Mouse (Mus musculus) hindbrain, embryonic 11.5 days (tissue): ENCODE results near the gene Klhdc3. TPM values are rescaled to one million over a fixed set of nuclear protein-coding genes. Genes with fewer than 3 reads are reported as not detected.

Source experiments
- ATAC-seq: fragments of 200-750 bp; cut with Nextera tagmentation; 2 replicates; pipeline ENCODE4 v1.8.0; 2017; ENCODE audit warnings: mild to moderate bottlenecking, moderate TSS enrichment, moderate library complexity; ENCODE audit not compliant: low FRiP score
- DNase-seq: peaks from one replicate; pipeline ENCODE4 v3.0.0-alpha.2; 2015; ENCODE audit warnings: low spot score
- H3K27ac ChIP-seq: fragments of 300-500 bp; sonication (generic); 2 replicates; pipeline ENCODE4 v1.5.1; 2014; ENCODE audit warnings: mild to moderate bottlenecking, low read depth, low read length
- H3K27me3 ChIP-seq: fragments of 300-500 bp; sonication (generic); 2 replicates; pipeline ENCODE4 v1.6.1; 2014; ENCODE audit warnings: mild to moderate bottlenecking, low read length, moderate library complexity, mixed read lengths; ENCODE audit not compliant: control insufficient read depth, insufficient read depth
- H3K36me3 ChIP-seq: fragments of 300-500 bp; sonication (generic); 2 replicates; pipeline ENCODE4 v1.6.1; 2014; ENCODE audit warnings: mild to moderate bottlenecking, low read length, moderate library complexity, mixed read lengths; ENCODE audit not compliant: control insufficient read depth, insufficient read depth
- H3K4me1 ChIP-seq: fragments of 300-500 bp; sonication (generic); replicated peaks from 2 replicates; pipeline ENCODE4 v1.6.1; 2014; ENCODE audit warnings: low read length, mixed read lengths; ENCODE audit not compliant: control insufficient read depth, insufficient read depth
- H3K4me2 ChIP-seq: fragments of 300-500 bp; sonication (generic); replicated peaks from 2 replicates; pipeline ENCODE4 v1.6.1; 2014; ENCODE audit warnings: mild to moderate bottlenecking, low read depth, low read length
- H3K4me3 ChIP-seq: fragments of 300-500 bp; sonication (generic); 2 replicates; pipeline ENCODE4 v1.5.1; 2014; ENCODE audit warnings: low read depth, low read length
- H3K9ac ChIP-seq: fragments of 300-500 bp; sonication (generic); 2 replicates; pipeline ENCODE4 v1.6.1; 2014; ENCODE audit warnings: low read depth, low read length
- H3K9me3 ChIP-seq: fragments of 300-500 bp; sonication (generic); 2 replicates; pipeline ENCODE4 v1.6.1; 2016; ENCODE audit warnings: low read length; ENCODE audit not compliant: control insufficient read depth
- WGBS: fragments of 180-500 bp; shearing (Covaris S2); extraction: QIAGEN DNeasy Blood & Tissue Kit; methylation state at CpG from one replicate; pipeline ENCODE4 v1.1.7; 2014; 5-methylcytosine and 5-hydroxymethylcytosine counted together
- polyA plus RNA-seq: library from polyadenylated mRNA; unstranded; fragments of >200 nt; fragmentation: Nextera tagmentation; extraction: Ambion mirVana; gene quantifications from 2 replicates; pipeline ENCODE4 v1.2.1, GENCODE M21; 2014

Gene Klhdc3
- polyA plus RNA-seq, result 101 and 122 TPM in 2 replicates

DNA sequence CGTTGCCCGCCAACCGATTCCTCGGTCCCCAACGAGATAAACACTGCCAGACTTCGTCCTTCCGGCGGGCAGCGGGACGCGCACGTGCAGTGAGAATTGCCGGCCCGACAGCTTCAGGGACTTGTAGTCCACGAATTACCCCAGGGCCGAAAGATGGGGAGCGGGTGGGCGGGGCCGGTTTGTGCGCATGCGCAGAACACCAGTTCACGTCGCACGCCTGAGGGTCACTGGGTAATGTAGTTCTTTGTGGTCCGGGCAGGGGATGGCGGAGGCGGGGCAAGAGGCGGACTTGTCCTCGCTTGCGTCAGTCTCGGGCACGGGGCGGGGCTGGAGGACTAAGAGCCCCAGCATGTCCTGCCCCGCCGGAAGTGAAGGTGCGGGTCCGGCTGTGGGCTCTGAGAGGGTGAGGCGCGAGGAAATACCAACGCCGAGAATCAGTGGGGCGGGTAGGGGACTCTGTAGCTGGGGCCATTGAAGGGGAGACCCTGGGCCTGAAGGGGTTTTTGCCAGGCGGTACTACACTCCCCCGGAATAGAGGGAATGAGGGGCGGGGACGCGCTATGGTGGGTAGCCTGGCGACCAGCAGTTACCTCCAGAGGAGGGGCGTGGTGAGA lies at the start of gene Klhdc3:
Gene Klhdc3, minus strand, starts transcription at position 155 of the 614 bp plus-strand sequence.
- ATAC-seq (peak; percentile 98), DNase-seq (peak; percentile 99)
- H3K4me1 ChIP-seq, result peaks cover 9% of the 10 kb centered on the region; the same call in 1 of the 2 replicates
- no peaks in the 10 kb centered on the region for H3K27me3 ChIP-seq
- H3K4me2 ChIP-seq, result peak within 1 kb of the TSS; percentile 88
- no peaks in the 10 kb centered on the region for H3K9me3 ChIP-seq
- 1% methylated on average over 46 of the region's 49 CpGs for WGBS
- H3K9ac ChIP-seq, result peak within 1 kb of the TSS; percentile 67
- peak within 1 kb of the TSS; percentile 89 for H3K4me3 ChIP-seq
- H3K36me3 ChIP-seq, result peaks cover 17% of the 10 kb centered on the region
- H3K27ac ChIP-seq, result peak within 1 kb of the TSS; percentile 86

GRCm38 (mm10) chr17:46728904-46729318 lies 48.2 kb upstream of the Klhdc3 start, which contains the start of gene Gnmt:
Gene Gnmt, minus strand, starts transcription at chr17:46729168.
- H3K4me3 ChIP-seq, result no peak within 1 kb of the TSS
- H3K27me3 ChIP-seq, result peaks cover 9% of the 10 kb centered on the region
- no peak within 1 kb of the TSS for H3K27ac ChIP-seq
- H3K9me3 ChIP-seq, result no peaks in the 10 kb centered on the region
- no peak within 1 kb of the TSS for H3K9ac ChIP-seq
- ATAC-seq (no peak), DNase-seq (no peak)
- H3K4me2 ChIP-seq, result no peak within 1 kb of the TSS
- no peaks in the 10 kb centered on the region for H3K36me3 ChIP-seq
- no peaks in the 10 kb centered on the region for H3K4me1 ChIP-seq
- WGBS, result 20% methylated on average over 24 of the region's 24 CpGs

- DNase-seq (no peak), ATAC-seq (no peak)
- H3K36me3 ChIP-seq, result no peaks in the 10 kb centered on the region
- H3K27me3 ChIP-seq, result peaks cover 9% of the 10 kb centered on the region
- WGBS, result 47% methylated on average over 11 of the region's 11 CpGs
- no peak overlapping the region for H3K4me3 ChIP-seq
- no peak overlapping the region for H3K4me2 ChIP-seq
- no peaks in the 10 kb centered on the region for H3K9me3 ChIP-seq
- no peak overlapping the region for H3K27ac ChIP-seq
- no peak overlapping the region for H3K9ac ChIP-seq
- H3K4me1 ChIP-seq, result no peaks in the 10 kb centered on the region
Observed at GRCm38 (mm10) chr17:46728496-46728895, 47.8 kb upstream of the Klhdc3 start.

GRCm38 (mm10) chr17:46728021-46728420 lies 47.3 kb upstream of the Klhdc3 start:
- WGBS, result 35% methylated on average over 6 of the region's 6 CpGs

GRCm38 (mm10) chr17:46727271-46727670 lies 46.6 kb upstream of the Klhdc3 start:
- Histone ChIP-seq H3K27me3 (peaks cover 9% of the 10 kb centered on the region), H3K9me3 (no peaks in the 10 kb centered on the region), H3K9ac (no peak overlapping the region), H3K36me3 (no peaks in the 10 kb centered on the region), H3K27ac (no peak overlapping the region), H3K4me3 (no peak overlapping the region), H3K4me1 (no peaks in the 10 kb centered on the region), H3K4me2 (no peak overlapping the region)
- DNase-seq, result no peak
- ATAC-seq, result no peak
- WGBS, result 87% methylated on average over 11 of the region's 11 CpGs

More at GRCm38 (mm10) chr17:46728021-46728420, 47.3 kb upstream of the Klhdc3 start:
- Histone ChIP-seq H3K27ac (no peak overlapping the region), H3K4me3 (no peak overlapping the region), H3K4me2 (no peak overlapping the region), H3K9ac (no peak overlapping the region), H3K9me3 (no peaks in the 10 kb centered on the region), H3K4me1 (no peaks in the 10 kb centered on the region), H3K36me3 (no peaks in the 10 kb centered on the region), H3K27me3 (peaks cover 9% of the 10 kb centered on the region)
- ATAC-seq, result no peak
- DNase-seq, result peak; percentile 42

- no peak for ATAC-seq
- H3K4me1 ChIP-seq, result no peaks in the 10 kb centered on the region
Observed at GRCm38 (mm10) chr17:46725731-46726645, 45.3 kb upstream of the Klhdc3 start.

DNA sequence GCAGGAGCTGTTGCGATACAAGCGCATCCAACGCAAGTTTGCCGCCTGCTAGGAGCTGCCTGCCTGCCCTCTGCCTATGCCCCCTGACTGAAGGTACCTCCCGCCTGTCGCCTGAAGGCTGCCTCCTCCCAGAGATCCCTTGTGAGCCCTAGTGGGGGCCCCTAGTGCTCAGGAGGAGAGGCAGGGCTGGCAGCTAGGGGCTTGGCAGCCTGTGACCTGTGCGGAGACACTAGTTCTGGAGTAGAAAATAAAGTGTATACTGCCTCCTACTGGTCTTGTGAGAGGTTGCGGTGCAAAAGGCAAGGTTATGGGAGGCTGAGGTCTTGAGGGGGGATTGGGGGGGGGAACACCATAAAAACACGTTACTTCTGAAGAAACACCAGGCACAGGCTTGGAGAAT lies 44.6 kb upstream of the Klhdc3 start:
- ATAC-seq, result no peak
- WGBS, result 50% methylated on average over 9 of the region's 9 CpGs
- Histone ChIP-seq H3K9ac (no peak overlapping the region), H3K27me3 (peaks cover 9% of the 10 kb centered on the region), H3K9me3 (no peaks in the 10 kb centered on the region), H3K4me3 (no peak overlapping the region), H3K36me3 (no peaks in the 10 kb centered on the region), H3K27ac (no peak overlapping the region), H3K4me1 (no peaks in the 10 kb centered on the region), H3K4me2 (no peak overlapping the region)
- DNase-seq, result peak; percentile 57

More at GRCm38 (mm10) chr17:46725731-46726645, 45.3 kb upstream of the Klhdc3 start:
- Histone ChIP-seq H3K4me3 (no peak overlapping the region), H3K9ac (no peak overlapping the region), H3K9me3 (no peaks in the 10 kb centered on the region), H3K27ac (no peak overlapping the region), H3K27me3 (peaks cover 9% of the 10 kb centered on the region), H3K36me3 (no peaks in the 10 kb centered on the region), H3K4me2 (no peak overlapping the region)
- no peak for DNase-seq
- 93% methylated on average over 26 of the region's 26 CpGs for WGBS

- no peak for DNase-seq
- H3K36me3 ChIP-seq, result no peaks in the 10 kb centered on the region
- no peak overlapping the region for H3K9ac ChIP-seq
- no peak overlapping the region for H3K4me2 ChIP-seq
- H3K4me3 ChIP-seq, result no peak overlapping the region
- H3K9me3 ChIP-seq, result no peaks in the 10 kb centered on the region
- no peak for ATAC-seq
- WGBS, result 82% methylated on average over 19 of the region's 20 CpGs
- H3K27me3 ChIP-seq, result peaks cover 9% of the 10 kb centered on the region
- H3K27ac ChIP-seq, result no peak overlapping the region
- no peaks in the 10 kb centered on the region for H3K4me1 ChIP-seq
Observed at GRCm38 (mm10) chr17:46724477-46725084, 43.9 kb upstream of the Klhdc3 start.
